Mouse (Mus musculus): ENCODE data around the gene Abcc8. TPM values are rescaled to one million over a fixed set of nuclear protein-coding genes. Genes with fewer than 3 reads are reported as not detected.

The Abcc8 gene
- total and polyA plus RNA-seq, 3 experiments = not detected

- no peak for DNase-seq (ENCODE audit: extremely low read depth)
- Histone ChIP-seq H3K4me1 (ENCODE audit: control insufficient read depth in 1 of 2, insufficient read depth in 2 of 2) (peaks cover 0 to 16% of the 10 kb centered on the region in 2 experiments; a peak in 3 of 4 replicates), H3K4me2 (ENCODE audit: insufficient read depth, low read depth, poor library complexity, severe bottlenecking) (no peak overlapping the region), H3K27me3 (replicated peaks) (peaks cover 82% of the 10 kb centered on the region), H3K4me3 (replicated peaks in 1 of 3; ENCODE audit: low read depth in 2 of 3, low read length in 2 of 3, poor library complexity in 1 of 3) (no peak overlapping the region), H3K9me3 (replicated peaks; ENCODE audit: low read length) (peaks cover 11% of the 10 kb centered on the region), H3K27ac (ENCODE audit: insufficient read depth, low read depth) (no peak overlapping the region), H3K9ac (ENCODE audit: insufficient read depth, low read depth) (no peak overlapping the region), H3K36me3 (replicated peaks in 1 of 2; ENCODE audit: control insufficient read depth in 1 of 2, insufficient read depth in 1 of 2, low read length in 1 of 2) (no peaks in the 10 kb centered on the region), H3K79me2 (replicated peaks; ENCODE audit: control insufficient read depth, extremely low read depth, insufficient read depth, poor library complexity, severe bottlenecking) (no peaks in the 10 kb centered on the region)
- in situ Hi-C loops (cut with MboI; ENCODE audit: low pct_ligation_motif_present, low pct_unique_long_range_greater_than_20kb, low sequenced_read_pairs) = no loop called here
- dilution Hi-C loops (cut with MboI; ENCODE audit: extremely low pct_ligation_motif_present, extremely low pct_unique_long_range_greater_than_20kb, low sequenced_read_pairs) = no loop called here
- TF ChIP-seq CHD2 (IDR thresholded peaks at IDR 0.05; ENCODE audit: low read length) = no peak
Measured at GRCm38 (mm10) chr7:46116118-46116581, 63.7 kb downstream of the Abcc8 start.

- dilution Hi-C loops (cut with MboI; ENCODE audit: extremely low pct_ligation_motif_present, extremely low pct_unique_long_range_greater_than_20kb, low sequenced_read_pairs) = no loop called here
- H3K4me3 ChIP-seq (replicated peaks in 1 of 3; ENCODE audit: low read depth in 2 of 3, low read length in 2 of 3, poor library complexity in 1 of 3) = no peak overlapping the region
- no peaks in the 10 kb centered on the region for H3K36me3 ChIP-seq (replicated peaks in 1 of 2; ENCODE audit: control insufficient read depth in 1 of 2, insufficient read depth in 1 of 2, low read length in 1 of 2)
- in situ Hi-C loops (cut with MboI; ENCODE audit: low pct_ligation_motif_present, low pct_unique_long_range_greater_than_20kb, low sequenced_read_pairs) = no loop called here
- H3K4me2 ChIP-seq (ENCODE audit: insufficient read depth, low read depth, poor library complexity, severe bottlenecking) = no peak overlapping the region
- H3K79me2 ChIP-seq (replicated peaks; ENCODE audit: control insufficient read depth, extremely low read depth, insufficient read depth, poor library complexity, severe bottlenecking) = no peaks in the 10 kb centered on the region
- H3K9ac ChIP-seq (ENCODE audit: insufficient read depth, low read depth) = no peak overlapping the region
- no peak for DNase-seq (ENCODE audit: extremely low read depth)
- TF ChIP-seq SIN3A (IDR thresholded peaks at IDR 0.05; ENCODE audit: low read length) = no peak
- no peak for TF ChIP-seq POLR2AphosphoS2 (IDR thresholded peaks at IDR 0.05; ENCODE audit: low read depth, low read length)
- no peak for TF ChIP-seq MAFK (IDR thresholded peaks at IDR 0.05; ENCODE audit: insufficient replicate concordance, low read length)
- TF ChIP-seq PAX5 (IDR thresholded peaks at IDR 0.05; ENCODE audit: low read length) = no peak
- TF ChIP-seq UBTF (IDR thresholded peaks at IDR 0.05; ENCODE audit: low read depth, low read length) = no peak
- no peak for TF ChIP-seq ZNF384 (IDR thresholded peaks at IDR 0.05; ENCODE audit: low read depth, low read length)
- TF ChIP-seq RCOR1 (conservative IDR thresholded peaks at IDR 0.05; ENCODE audit: low read depth, low read length) = no peak
- no peak for TF ChIP-seq HCFC1 (IDR thresholded peaks at IDR 0.05; ENCODE audit: low read depth, low read length)
- H3K9me3 ChIP-seq (replicated peaks; ENCODE audit: low read length) = peaks cover 11% of the 10 kb centered on the region
- H3K27me3 ChIP-seq (replicated peaks) = peaks cover 73% of the 10 kb centered on the region
- peaks cover 0 to 13% of the 10 kb centered on the region in 2 experiments; a peak in 3 of 4 replicates for H3K4me1 ChIP-seq (ENCODE audit: control insufficient read depth in 1 of 2, insufficient read depth in 2 of 2)
- H3K27ac ChIP-seq (ENCODE audit: insufficient read depth, low read depth) = no peak overlapping the region
Measured at GRCm38 (mm10) chr7:46113435-46113834, 66.4 kb downstream of the Abcc8 start.

- H3K27ac ChIP-seq (ENCODE audit: insufficient read depth, low read depth) = no peak overlapping the region
- no peak overlapping the region for H3K4me2 ChIP-seq (ENCODE audit: insufficient read depth, low read depth, poor library complexity, severe bottlenecking)
- peaks cover 72% of the 10 kb centered on the region for H3K27me3 ChIP-seq (replicated peaks)
- H3K9ac ChIP-seq (ENCODE audit: insufficient read depth, low read depth) = no peak overlapping the region
- no peak overlapping the region for H3K4me3 ChIP-seq (replicated peaks in 1 of 3; ENCODE audit: low read depth in 2 of 3, low read length in 2 of 3, poor library complexity in 1 of 3)
- peaks cover 0 to 11% of the 10 kb centered on the region in 2 experiments; a peak in 3 of 4 replicates for H3K4me1 ChIP-seq (ENCODE audit: control insufficient read depth in 1 of 2, insufficient read depth in 2 of 2)
- dilution Hi-C loops (cut with MboI; ENCODE audit: extremely low pct_ligation_motif_present, extremely low pct_unique_long_range_greater_than_20kb, low sequenced_read_pairs) = no loop called here
- no peaks in the 10 kb centered on the region for H3K79me2 ChIP-seq (replicated peaks; ENCODE audit: control insufficient read depth, extremely low read depth, insufficient read depth, poor library complexity, severe bottlenecking)
- TF ChIP-seq GABPA (IDR thresholded peaks at IDR 0.05; ENCODE audit: insufficient replicate concordance, low read depth, low read length) (no peak), E2F4 (IDR thresholded peaks at IDR 0.05; ENCODE audit: insufficient replicate concordance, low read depth, low read length) (no peak)
- no peaks in the 10 kb centered on the region for H3K36me3 ChIP-seq (replicated peaks in 1 of 2; ENCODE audit: control insufficient read depth in 1 of 2, insufficient read depth in 1 of 2, low read length in 1 of 2)
- H3K9me3 ChIP-seq (replicated peaks; ENCODE audit: low read length) = peaks cover 2% of the 10 kb centered on the region
- in situ Hi-C loops (cut with MboI; ENCODE audit: low pct_ligation_motif_present, low pct_unique_long_range_greater_than_20kb, low sequenced_read_pairs) = no loop called here
- DNase-seq (ENCODE audit: extremely low read depth) = no peak
Measured at GRCm38 (mm10) chr7:46111938-46112337, 67.9 kb downstream of the Abcc8 start.

Data from CH12.LX (cell line).